10 mouse cellular contexts compared by ENCODE assay signal in genomic region chr17:25942597-25943151, GRCm38 (mm10). TPM values are rescaled to one million over a fixed set of nuclear protein-coding genes. Genes with fewer than 3 reads are reported as not detected.
DNase-seq lines count a peak whose midpoint lies in the region; ATAC-seq and TF ChIP-seq lines count a peak whose summit lies in the region.
"Had no signal": no experiment of that assay in that cellular context is flagged by ENCODE, and none has a peak within 500 bp of the region (broad histone marks: within the 10 kb centered on the region; RNA-seq: fewer than 3 reads in every experiment).

No protein-coding gene starts in this region.

- H3K4me2 ChIP-seq in midbrain, embryonic 12.5 days (replicated peaks): 0 out of 2 replicates have a peak overlapping the region, but pooled peaks have one; percentile 68
- H3K4me2 ChIP-seq in midbrain, postnatal 0 days (ENCODE audit: low read depth, low read length, poor library complexity, severe bottlenecking): no peak overlapping the region
- peak overlapping the region; percentile 88 for H3K4me2 ChIP-seq in liver, embryonic 14.5 days (ENCODE audit: low read depth)

- H3K4me1 ChIP-seq in midbrain, embryonic 12.5 days: peaks cover 8% of the 10 kb centered on the region
- H3K4me1 ChIP-seq in midbrain, postnatal 0 days (ENCODE audit: insufficient read depth, low read length): peaks cover 8% of the 10 kb centered on the region; the same call in 1 of the 2 replicates
- peaks cover 58 to 61% of the 10 kb centered on the region in 2 experiments for H3K4me1 ChIP-seq in liver, embryonic 14.5 days (replicated peaks; ENCODE audit: control insufficient read depth in 2 of 2, insufficient read depth in 2 of 2, low read length in 1 of 2)

- intact Hi-C loops in left cerebral cortex, postnatal 36 days (cut with DNase I): loop anchor here (5.0 kb wide), 1 partner anchor 45 kb away; the partner anchor contains the start of gene Capn15

- H3K4me3 ChIP-seq in midbrain, embryonic 12.5 days: no peak overlapping the region
- no peak overlapping the region for H3K4me3 ChIP-seq in midbrain, postnatal 0 days (ENCODE audit: low read depth, low read length)
- H3K4me3 ChIP-seq in liver, embryonic 14.5 days (ENCODE audit: insufficient read depth in 1 of 2, low read depth in 2 of 2, low read length in 2 of 2): peak overlapping the region; percentile 82 to 95

- H3K27ac ChIP-seq in midbrain, embryonic 12.5 days (replicated peaks): no peak overlapping the region
- no peak overlapping the region for H3K27ac ChIP-seq in midbrain, postnatal 0 days (ENCODE audit: low read depth, low read length)
- H3K27ac ChIP-seq in liver, embryonic 14.5 days: peak overlapping the region; percentile 99

- 85% methylated on average over 2 of the region's 2 CpGs for WGBS in midbrain, embryonic 12.5 days
- 82% methylated on average over 2 of the region's 2 CpGs for WGBS in midbrain, postnatal 0 days
- WGBS in liver, embryonic 14.5 days (ENCODE audit: insufficient replicate concordance): 14% methylated on average over 2 of the region's 2 CpGs

- no peak for TF ChIP-seq CTCF in midbrain, postnatal 0 days (IDR thresholded peaks at IDR 0.05)
- TF ChIP-seq CTCF in liver, embryonic 14.5 days (IDR thresholded peaks at IDR 0.05; ENCODE audit: low read depth): no peak

- no peak for ATAC-seq in midbrain, embryonic 12.5 days (ENCODE audit: low FRiP score, low read depth)
- no peak for ATAC-seq in midbrain, postnatal 0 days (ENCODE audit: low FRiP score)
- peak; percentile 88 for ATAC-seq in liver, embryonic 14.5 days (ENCODE audit: insufficient read depth)

- DNase-seq in embryo, embryonic 10 days (ENCODE audit: low spot score): peak; percentile 25
- DNase-seq in embryo, embryonic 9.5 days (ENCODE audit: extremely low spot score): no peak
- no peak for DNase-seq in midbrain, postnatal 0 days (ENCODE audit: low spot score)
- peak; percentile 93 to 95 (median 93) for DNase-seq in liver, embryonic 14.5 days (ENCODE audit: low read depth in 3 of 3, low spot score in 3 of 3)
- peak; percentile 41 for DNase-seq in yolk sac, embryonic 10.5 days (ENCODE audit: low spot score)
- no peak for DNase-seq in left cerebral cortex, postnatal 36 days (ENCODE audit: low spot score in 2 of 2)
- DNase-seq in urinary bladder, postnatal 4 days (ENCODE audit: low spot score in 2 of 2): no peak
- DNase-seq: layer of hippocampus, adult 9-11 months had no signal

- H3K36me3 ChIP-seq in midbrain, embryonic 12.5 days: no peaks in the 10 kb centered on the region
- H3K36me3 ChIP-seq in midbrain, postnatal 0 days (ENCODE audit: insufficient read depth, low read length): no peaks in the 10 kb centered on the region
- peaks cover 35% of the 10 kb centered on the region for H3K36me3 ChIP-seq in liver, embryonic 14.5 days (replicated peaks; ENCODE audit: control insufficient read depth, insufficient read depth, low read depth)

- H3K27me3 ChIP-seq in midbrain, embryonic 12.5 days: peaks cover 4% of the 10 kb centered on the region; the same call in 1 of the 2 replicates
- no peaks in the 10 kb centered on the region for H3K27me3 ChIP-seq in midbrain, postnatal 0 days (ENCODE audit: insufficient read depth, low read length)
- H3K27me3 ChIP-seq in liver, embryonic 14.5 days (ENCODE audit: control insufficient read depth, insufficient read depth, low read length): no peaks in the 10 kb centered on the region

- H3K9me3 ChIP-seq in midbrain, embryonic 12.5 days: no peaks in the 10 kb centered on the region
- no peaks in the 10 kb centered on the region for H3K9me3 ChIP-seq in midbrain, postnatal 0 days (ENCODE audit: low read length)
- no peaks in the 10 kb centered on the region for H3K9me3 ChIP-seq in liver, embryonic 14.5 days (ENCODE audit: control insufficient read depth, low read length)

- 0 out of 2 replicates have a peak overlapping the region, but pooled peaks have one; percentile 89 for H3K9ac ChIP-seq in midbrain, embryonic 12.5 days (replicated peaks)
- H3K9ac ChIP-seq in midbrain, postnatal 0 days (replicated peaks; ENCODE audit: low read length, poor library complexity, severe bottlenecking): no peak overlapping the region
- peak overlapping the region; percentile 99 for H3K9ac ChIP-seq in liver, embryonic 14.5 days (replicated peaks)

- peak; percentile 98 for TF ChIP-seq EP300 in liver, embryonic 14.5 days (IDR thresholded peaks at IDR 0.05; ENCODE audit: low read depth)

RNA-seq across cellular contexts. Expression of gene Pigq, which starts 2.1 kb away (rescaled TPM):
- 54.1 and 54.5 TPM in 2 replicates for polyA plus RNA-seq in midbrain, embryonic 12.5 days (2016; fragmentation: Nextera tagmentation; extraction: Ambion mirVana)
- total RNA-seq in midbrain, postnatal 0 days (2014; rRNA removed): 73.6 and 111 TPM in 2 replicates
- polyA plus RNA-seq in midbrain, postnatal 0 days (2015; fragmentation: Nextera tagmentation; extraction: Ambion mirVana): 75.4 and 79.7 TPM in 2 replicates
- polyA plus RNA-seq in liver, embryonic 14.5 days (2012; rRNA removed): 270 and 414 TPM in 2 replicates
- 170 and 186 TPM in 2 replicates for polyA plus RNA-seq in liver, embryonic 14.5 days (2014; fragmentation: Nextera tagmentation; extraction: Ambion mirVana)
- 100 to 1,000 TPM; 106 to 120 TPM for total RNA-seq in left cerebral cortex, postnatal 36 days (2021)

RNA-seq across cellular contexts. Expression of gene Nhlrc4, which starts 2.1 kb away (rescaled TPM):
- polyA plus RNA-seq in midbrain, embryonic 12.5 days (2016; fragmentation: Nextera tagmentation; extraction: Ambion mirVana): 0.26 and 0.61 TPM in 2 replicates
- 0.47 and 0.60 TPM in 2 replicates for total RNA-seq in midbrain, postnatal 0 days (2014; rRNA removed)
- 0.35 and 0.91 TPM in 2 replicates for polyA plus RNA-seq in midbrain, postnatal 0 days (2015; fragmentation: Nextera tagmentation; extraction: Ambion mirVana)
- 4.3 and 8.9 TPM in 2 replicates for polyA plus RNA-seq in liver, embryonic 14.5 days (2012; rRNA removed)
- 1.9 and 4.6 TPM in 2 replicates for polyA plus RNA-seq in liver, embryonic 14.5 days (2014; fragmentation: Nextera tagmentation; extraction: Ambion mirVana)
- under 1 TPM in 1 of 2 experiments, not detected in 1; 0.30 TPM for total RNA-seq in left cerebral cortex, postnatal 36 days (2021)
- total RNA-seq: gastrocnemius, adult 8-10 months had no signal

RNA-seq across cellular contexts. Expression of gene A930017K11Rik, which starts 9.7 kb away (rescaled TPM):
- 0.13 and 0.14 TPM in 2 replicates for polyA plus RNA-seq in midbrain, embryonic 12.5 days (2016; fragmentation: Nextera tagmentation; extraction: Ambion mirVana)
- total RNA-seq in midbrain, postnatal 0 days (2014; rRNA removed): 2.9 and 4.1 TPM in 2 replicates
- polyA plus RNA-seq in midbrain, postnatal 0 days (2015; fragmentation: Nextera tagmentation; extraction: Ambion mirVana): 3.2 and 3.7 TPM in 2 replicates
- 0.16 and 0.24 TPM in 2 replicates for polyA plus RNA-seq in liver, embryonic 14.5 days (2012; rRNA removed)
- 0.13 and 0.37 TPM in 2 replicates for polyA plus RNA-seq in liver, embryonic 14.5 days (2014; fragmentation: Nextera tagmentation; extraction: Ambion mirVana)
- total RNA-seq in left cerebral cortex, postnatal 36 days (2021): under 1 TPM; 0.41 to 0.59 TPM
- total RNA-seq: gastrocnemius, adult 8-10 months had no signal

RNA-seq across cellular contexts. Expression of gene Rab40c, which starts 23.1 kb away (rescaled TPM):
- 38.0 and 38.8 TPM in 2 replicates for polyA plus RNA-seq in midbrain, embryonic 12.5 days (2016; fragmentation: Nextera tagmentation; extraction: Ambion mirVana)
- 42.1 and 43.0 TPM in 2 replicates for total RNA-seq in midbrain, postnatal 0 days (2014; rRNA removed)
- polyA plus RNA-seq in midbrain, postnatal 0 days (2015; fragmentation: Nextera tagmentation; extraction: Ambion mirVana): 36.2 and 38.9 TPM in 2 replicates
- polyA plus RNA-seq in liver, embryonic 14.5 days (2012; rRNA removed): 6.4 and 7.8 TPM in 2 replicates
- 3.4 and 3.8 TPM in 2 replicates for polyA plus RNA-seq in liver, embryonic 14.5 days (2014; fragmentation: Nextera tagmentation; extraction: Ambion mirVana)
- 10 to 100 TPM; 46.1 to 58.0 TPM for total RNA-seq in left cerebral cortex, postnatal 36 days (2021)

RNA-seq across cellular contexts. Expression of gene Capn15, which starts 42.9 kb away (rescaled TPM):
- polyA plus RNA-seq in midbrain, embryonic 12.5 days (2016; fragmentation: Nextera tagmentation; extraction: Ambion mirVana): 30.4 and 30.6 TPM in 2 replicates
- 29.7 and 36.8 TPM in 2 replicates for total RNA-seq in midbrain, postnatal 0 days (2014; rRNA removed)
- polyA plus RNA-seq in midbrain, postnatal 0 days (2015; fragmentation: Nextera tagmentation; extraction: Ambion mirVana): 14.7 and 20.1 TPM in 2 replicates
- 7.7 and 9.0 TPM in 2 replicates for polyA plus RNA-seq in liver, embryonic 14.5 days (2012; rRNA removed)
- polyA plus RNA-seq in liver, embryonic 14.5 days (2014; fragmentation: Nextera tagmentation; extraction: Ambion mirVana): 8.3 and 11.8 TPM in 2 replicates
- 10 to 100 TPM; 40.8 to 58.4 TPM for total RNA-seq in left cerebral cortex, postnatal 36 days (2021)

Comparison
In these comparisons a context has a peak if more than half of its experiments do, and no peak if none do; other contexts are left out.
1. DNase-seq: peak in embryo, embryonic 10 days (single experiment), liver, embryonic 14.5 days (3 of 3) and yolk sac, embryonic 10.5 days (single experiment); none in embryo, embryonic 9.5 days (single experiment), midbrain, postnatal 0 days (single experiment), left cerebral cortex, postnatal 36 days (0 of 2) and urinary bladder, postnatal 4 days (0 of 2).
2. H3K4me3 ChIP-seq: peak in liver, embryonic 14.5 days (2 of 2); none in midbrain, embryonic 12.5 days (single experiment) and midbrain, postnatal 0 days (single experiment).